Mouse (Mus musculus) layer of hippocampus, adult 18-20 months (tissue): ENCODE measurements around the gene Cd8a. TPM values are rescaled to one million over a fixed set of nuclear protein-coding genes. Genes with fewer than 3 reads are reported as not detected.
"Not testable (repeated sequence)": the region's sequence is repeated elsewhere in the genome, so short reads cannot be mapped to it uniquely, and the experiment has no call there.

ENCODE experiments used
- DNase-seq, 2 experiments: peaks; one replicate each; pipeline ENCODE4 v3.0.0; 2022; ENCODE audit warnings: low spot score in 2 of 2
- long read RNA-seq: library from polyadenylated mRNA; stranded (forward); transcript quantifications from one replicate; pipeline ENCODE4 v2.0.0, GENCODE M21; 2021
- total RNA-seq, 2 experiments: library from RNA; stranded (reverse); gene quantifications; 2 replicates each; pipeline ENCODE4 v1.2.3; 2021

Cd8a gene
- not detected for total RNA-seq
- long read RNA-seq: 0 reads

DNA sequence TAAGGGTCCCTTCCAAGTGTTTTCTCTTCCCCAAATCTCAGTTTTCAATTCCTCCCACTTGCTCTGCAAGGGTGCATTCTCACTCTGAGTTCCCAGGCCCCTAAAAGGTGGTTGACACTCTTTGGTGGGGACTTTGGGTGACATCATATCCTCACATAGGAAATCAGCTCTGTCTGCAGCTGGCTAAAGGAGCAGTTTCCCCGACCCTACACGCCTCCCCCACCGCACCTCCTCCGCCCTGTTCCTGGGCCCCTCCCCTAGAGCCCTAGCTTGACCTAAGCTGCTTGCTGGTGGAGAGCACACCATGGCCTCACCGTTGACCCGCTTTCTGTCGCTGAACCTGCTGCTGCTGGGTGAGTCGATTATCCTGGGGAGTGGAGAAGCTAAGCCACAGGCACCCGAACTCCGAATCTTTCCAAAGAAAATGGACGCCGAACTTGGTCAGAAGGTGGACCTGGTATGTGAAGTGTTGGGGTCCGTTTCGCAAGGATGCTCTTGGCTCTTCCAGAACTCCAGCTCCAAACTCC is at the start of gene Cd8a:
Cd8a (plus strand) TSS at position 179 of the 527 bp plus-strand sequence.
- DNase-seq: no peak

GRCm38 (mm10) chr6:71324816-71325215 is 48.4 kb upstream of the Cd8a start:
- no peak for DNase-seq

GRCm38 (mm10) chr6:71329881-71330280 is 43.3 kb upstream of the Cd8a start:
- no peak for DNase-seq

DNA sequence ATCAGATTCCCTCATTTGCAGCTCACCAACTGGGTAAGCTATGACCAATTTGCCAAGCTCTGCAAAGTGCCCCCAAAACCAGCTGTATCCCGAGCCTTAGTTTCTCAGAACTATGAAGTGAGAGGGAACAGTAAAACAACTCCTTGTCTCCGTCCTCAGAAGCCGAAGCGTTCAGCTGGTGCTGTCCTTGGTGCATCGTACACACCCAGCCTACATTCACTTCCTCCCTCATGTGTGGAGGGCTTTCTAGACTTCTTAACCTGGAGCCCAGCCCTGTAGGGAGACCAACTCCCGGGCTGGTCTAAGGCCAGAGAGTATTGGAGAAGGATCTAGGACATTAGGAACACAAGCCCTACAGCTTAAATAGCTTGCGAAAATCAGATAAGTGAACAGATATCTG is 42.7 kb upstream of the Cd8a start:
- DNase-seq: no peak

DNA sequence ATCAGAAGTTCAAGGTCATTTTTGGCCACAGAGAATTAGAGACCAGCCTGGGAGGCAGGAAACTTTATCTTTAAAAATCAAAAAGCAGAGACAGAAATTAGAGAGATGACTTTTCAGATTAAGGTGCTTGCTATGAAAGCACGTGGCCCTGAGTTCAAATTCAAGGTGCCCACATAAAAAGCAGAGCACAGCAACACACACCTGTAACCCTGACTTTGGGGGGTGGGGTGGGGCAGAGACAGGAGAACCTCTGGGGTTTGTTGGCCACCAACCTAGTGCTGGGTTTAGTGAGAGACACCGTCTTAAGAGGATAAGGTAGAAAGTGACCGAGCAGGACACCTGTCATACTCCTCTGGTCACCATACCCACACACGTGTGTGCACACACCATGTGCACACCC is 41.7 kb upstream of the Cd8a start:
- not testable (repeated sequence) for DNase-seq

DNA sequence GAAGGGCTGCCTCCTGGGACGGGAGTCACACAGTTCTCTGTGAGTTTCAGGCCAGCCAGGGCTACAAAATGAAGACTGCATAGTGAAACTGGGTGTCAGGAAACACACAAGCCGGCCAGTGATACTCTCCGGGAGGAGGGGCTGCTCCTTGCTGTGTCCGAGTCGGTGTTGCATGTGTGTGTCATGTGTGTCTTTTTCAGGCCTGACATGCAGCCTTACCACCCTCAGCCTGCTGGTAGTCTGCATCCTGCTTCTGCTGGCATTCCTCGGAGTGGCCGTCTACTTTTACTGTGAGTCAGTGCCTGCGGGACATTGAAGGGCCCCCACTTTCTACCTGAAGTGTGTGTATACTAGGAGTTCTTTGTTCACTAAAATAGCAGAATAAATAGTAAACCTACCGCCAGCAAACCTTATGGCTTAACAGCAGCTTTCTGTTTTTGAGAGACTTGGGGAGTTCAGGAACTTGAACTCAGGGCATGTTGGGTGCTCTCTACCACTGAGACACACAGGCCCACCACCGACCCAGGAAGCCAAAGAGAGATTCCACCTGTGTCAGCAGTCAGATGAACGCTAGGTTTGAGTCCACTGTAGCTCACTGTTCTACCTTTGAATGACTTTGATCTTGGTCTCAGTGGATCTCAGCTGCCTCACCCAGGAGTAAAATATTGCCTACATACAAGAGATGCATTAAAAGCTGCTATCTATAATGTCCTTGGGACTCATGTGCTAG is 40.8 kb upstream of the Cd8a start:
- no peak for DNase-seq

DNA sequence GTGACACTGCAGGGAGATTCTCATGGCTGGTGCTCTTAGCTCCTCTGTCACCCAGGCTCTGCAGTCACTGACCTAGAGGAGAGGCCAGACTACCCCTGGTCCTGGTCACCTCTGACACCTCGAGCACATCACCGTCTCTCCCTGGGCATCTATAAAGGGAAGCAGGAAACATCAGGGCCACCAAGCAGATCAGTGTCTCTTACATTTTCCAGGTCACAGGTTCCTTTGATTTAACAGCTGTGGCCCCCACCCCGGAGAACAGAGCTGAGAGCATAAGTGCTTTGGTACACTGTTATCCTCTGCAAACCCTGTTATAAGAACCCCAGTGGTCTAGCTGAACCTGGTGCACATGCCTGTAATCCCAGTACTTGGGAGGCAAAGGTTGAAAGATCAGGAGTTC is 40.2 kb upstream of the Cd8a start:
- DNase-seq: no peak

DNA sequence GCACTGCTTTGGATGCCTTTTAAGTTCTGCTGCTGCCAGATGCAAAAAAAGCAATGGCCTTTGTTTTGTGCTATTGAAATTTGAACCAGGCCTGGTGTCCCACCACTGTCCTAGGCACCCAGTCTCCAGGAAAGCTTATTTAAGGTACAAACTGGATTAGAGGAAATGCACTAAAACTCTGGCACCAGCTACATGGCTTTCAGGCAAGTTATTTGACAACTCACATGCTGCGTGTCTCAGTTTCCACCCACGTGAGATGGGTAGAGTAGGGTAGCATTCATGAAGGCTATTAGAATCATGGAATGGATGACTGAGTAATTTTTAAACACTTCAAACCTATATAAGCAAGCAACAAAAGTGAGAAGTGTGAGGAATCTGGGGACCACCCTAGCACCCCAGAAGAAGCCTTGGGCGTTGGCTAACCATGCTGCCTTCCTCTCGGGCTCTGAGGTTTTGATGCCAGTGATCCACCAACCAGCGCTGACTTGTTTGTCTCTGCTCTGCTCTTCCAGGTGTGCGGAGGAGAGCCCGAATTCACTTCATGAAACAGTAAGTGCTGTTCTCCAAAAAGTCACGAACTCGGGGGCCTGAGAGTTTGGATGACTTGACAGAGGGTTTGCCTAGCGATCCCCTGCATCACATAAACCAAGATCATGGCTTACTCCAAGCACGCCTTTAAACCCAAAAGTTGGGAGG is 39.5 kb upstream of the Cd8a start:
- no peak for DNase-seq

DNA sequence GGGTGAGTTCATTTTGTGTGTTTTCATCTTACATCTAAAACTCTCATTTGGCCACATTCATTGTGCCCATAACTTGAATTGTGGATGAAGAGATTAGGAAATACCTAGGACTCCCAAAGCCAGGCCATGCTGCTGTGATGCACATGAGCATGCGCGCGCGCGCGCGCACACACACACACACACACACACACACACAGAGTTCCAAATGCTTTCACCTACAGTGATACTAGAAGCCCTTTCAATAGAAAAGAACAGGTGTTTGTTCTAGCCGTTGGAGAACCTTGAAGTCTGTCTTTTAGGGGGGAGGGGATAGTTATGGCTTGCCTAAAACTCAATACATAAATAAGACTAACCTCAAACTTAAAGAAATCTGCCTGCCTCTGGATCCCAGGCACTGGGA is 35.6 kb upstream of the Cd8a start:
- DNase-seq: no peak

- no peak for DNase-seq
Observed at GRCm38 (mm10) chr6:71338941-71339340, 34.3 kb upstream of the Cd8a start.

GRCm38 (mm10) chr6:71339351-71339750 is 33.9 kb upstream of the Cd8a start:
- DNase-seq: no peak

DNA sequence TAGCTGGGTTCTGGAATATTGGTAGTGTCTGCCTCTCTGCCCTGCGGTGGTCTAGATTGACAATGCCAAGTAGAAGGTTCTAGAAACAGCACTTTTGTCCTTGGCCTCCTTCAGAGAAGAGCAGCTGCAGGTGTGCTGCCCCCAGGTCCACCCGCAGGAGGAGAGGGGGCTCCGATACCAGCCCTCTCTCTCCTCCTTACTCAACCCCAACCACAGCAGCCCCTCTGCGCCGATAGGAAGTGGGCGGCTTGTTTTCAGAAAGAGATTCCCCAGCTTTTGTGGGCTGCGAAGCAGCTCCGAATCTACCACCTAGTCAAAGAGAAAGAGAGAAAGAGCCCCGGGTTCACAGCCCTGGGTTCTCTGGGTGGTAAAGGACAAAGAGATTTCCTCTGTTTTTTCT is 32.0 kb upstream of the Cd8a start:
- no peak for DNase-seq

GRCm38 (mm10) chr6:71348006-71348405 is 25.2 kb upstream of the Cd8a start:
- no peak for DNase-seq

DNA sequence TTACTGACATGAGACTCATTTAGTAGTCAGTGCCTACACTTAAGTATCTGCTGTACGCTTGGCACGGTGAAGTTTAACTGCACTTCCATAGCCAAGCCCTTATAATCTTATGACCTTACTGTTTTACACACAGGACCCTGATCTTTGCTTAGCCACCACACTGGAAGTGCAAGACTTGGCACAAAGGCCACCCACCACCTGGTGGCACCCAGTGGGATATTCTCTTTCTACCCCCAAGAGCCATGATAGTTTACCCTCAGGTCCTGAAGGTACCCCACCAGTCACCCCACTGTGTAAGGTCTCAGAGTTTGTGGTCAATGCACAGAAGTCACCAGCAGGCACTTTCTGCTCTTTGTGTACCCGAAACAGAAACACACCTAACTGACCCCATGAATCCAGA is 22.0 kb upstream of the Cd8a start:
- no peak for DNase-seq

GRCm38 (mm10) chr6:71352201-71352600 is 21.0 kb upstream of the Cd8a start:
- DNase-seq: no peak

- no peak for DNase-seq
Observed at GRCm38 (mm10) chr6:71352866-71353427, 20.3 kb upstream of the Cd8a start.

DNA sequence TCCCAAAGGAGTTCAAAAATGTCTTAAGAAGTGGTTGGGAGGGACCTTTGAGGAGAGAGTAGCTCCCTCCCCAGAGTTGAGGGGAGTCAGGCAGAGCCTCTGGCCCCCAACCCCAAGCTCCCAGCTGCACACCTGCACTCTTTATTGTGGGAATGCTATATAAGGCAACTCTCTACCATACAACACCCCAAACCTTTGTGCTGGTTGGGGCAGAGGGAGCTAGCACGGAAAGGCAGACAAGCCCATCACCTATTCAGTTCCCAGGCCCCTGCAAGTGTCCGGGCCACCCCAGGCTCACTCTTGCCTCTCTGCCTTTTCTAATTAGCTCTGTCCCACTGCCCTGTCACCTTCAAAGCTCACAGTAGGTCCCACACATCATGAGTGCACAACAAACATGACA is 19.5 kb upstream of the Cd8a start:
- DNase-seq: no peak

- no peak for DNase-seq
Observed at GRCm38 (mm10) chr6:71357493-71357892, 15.7 kb upstream of the Cd8a start.

DNA sequence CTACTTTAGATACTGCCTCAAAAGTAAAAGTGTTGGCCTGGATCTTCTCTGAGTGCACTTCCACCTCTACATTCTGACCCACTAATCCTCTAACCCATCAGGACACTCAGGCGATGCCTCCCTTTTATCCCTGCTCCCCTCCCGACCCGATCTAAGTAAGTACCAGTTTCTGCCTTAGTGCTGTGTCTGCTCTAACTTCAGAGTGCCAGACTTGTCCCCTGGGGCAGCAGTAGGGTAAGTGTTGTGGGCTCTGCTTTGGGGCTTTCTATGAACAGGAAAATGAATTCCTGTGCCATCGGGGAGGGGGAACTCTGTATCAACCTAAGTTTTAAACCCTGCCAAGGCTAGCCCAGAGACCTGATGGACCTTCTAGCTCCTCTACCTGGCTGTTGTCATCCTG is 13.0 kb upstream of the Cd8a start:
- no peak for DNase-seq

- no peak for DNase-seq
Observed at GRCm38 (mm10) chr6:71360751-71361150, 12.5 kb upstream of the Cd8a start.

GRCm38 (mm10) chr6:71361156-71361670 is 12.0 kb upstream of the Cd8a start:
- no peak for DNase-seq

GRCm38 (mm10) chr6:71363995-71364394 is 9.2 kb upstream of the Cd8a start:
- no peak for DNase-seq
